Mouse (Mus musculus): Measurements from ENCODE around the gene Ctdnep1.
"Not testable (repeated sequence)": the region's sequence is repeated elsewhere in the genome, so short reads cannot be mapped to it uniquely, and the experiment has no call there.

Gene Ctdnep1

DNA sequence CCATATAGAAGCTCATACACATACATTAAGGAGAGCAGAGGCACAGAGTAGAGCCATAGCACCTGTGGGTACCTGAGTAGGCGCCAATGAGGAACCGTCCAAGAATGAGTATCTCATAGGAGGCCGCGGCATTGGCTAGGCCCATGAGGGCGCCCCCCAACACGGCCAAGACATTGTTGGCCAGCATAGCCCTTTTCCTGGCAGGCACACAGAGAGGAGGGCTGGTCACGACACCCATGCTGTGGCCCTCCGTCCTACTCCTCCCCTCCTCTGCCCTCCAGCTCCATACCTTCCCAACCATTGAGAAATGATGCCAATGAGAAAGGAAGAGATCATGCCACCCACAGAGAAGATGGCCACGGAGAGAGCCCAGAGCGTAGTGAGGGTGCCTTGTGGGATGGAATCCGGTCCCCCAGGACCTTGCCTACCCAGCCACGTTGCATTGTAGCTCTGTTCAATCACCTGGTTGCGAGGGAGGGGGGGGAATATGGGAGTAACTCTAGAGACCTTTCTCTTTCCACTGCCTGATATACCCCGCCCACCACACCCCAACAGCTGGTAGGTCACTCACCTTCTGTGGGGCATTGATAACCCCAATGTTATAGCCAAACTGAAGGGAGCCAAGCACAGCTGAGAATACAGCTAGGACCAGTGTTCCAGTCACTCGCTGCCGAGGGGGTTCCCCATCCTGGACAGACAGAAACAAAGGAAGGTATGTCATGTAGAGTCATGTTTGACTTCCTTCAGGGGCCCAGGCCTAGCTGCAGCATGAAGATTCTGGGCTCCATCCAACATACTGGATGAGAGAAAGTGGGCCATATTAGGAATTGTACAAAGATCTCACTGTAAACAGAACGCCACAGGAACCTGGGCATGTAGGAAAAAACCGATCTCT is 34.7 kb upstream of the Ctdnep1 start:
- Histone ChIP-seq H3K27me3 (ENCODE audit: insufficient read depth, low read length) (peaks cover 48% of the 10 kb centered on the region), H3K4me3 (replicated peaks; ENCODE audit: low read length) (0 out of 2 replicates have a peak overlapping the region, but pooled peaks have one; percentile 20), H3K9me3 (ENCODE audit: low read length) (no peaks in the 10 kb centered on the region), H3K4me1 (replicated peaks; ENCODE audit: low read depth, low read length) (peaks cover 62% of the 10 kb centered on the region), H3K36me3 (ENCODE audit: insufficient read depth, low read length) (peaks cover 11% of the 10 kb centered on the region)
- TF ChIP-seq NANOG (IDR thresholded peaks at IDR 0.05; ENCODE audit: borderline replicate concordance, low read length), result no peak
- no peak for TF ChIP-seq POU5F1 (IDR thresholded peaks at IDR 0.05; ENCODE audit: borderline replicate concordance, low read length)
- TF ChIP-seq CTCF (conservative IDR thresholded peaks at IDR 0.05; ENCODE audit: low read length), result no peak

GRCm38 (mm10) chr11:69947337-69948065 is 33.5 kb upstream of the Ctdnep1 start:
- TF ChIP-seq POU5F1 (IDR thresholded peaks at IDR 0.05; ENCODE audit: borderline replicate concordance, low read length) (no peak), CTCF (conservative IDR thresholded peaks at IDR 0.05; ENCODE audit: low read length) (no peak), NANOG (IDR thresholded peaks at IDR 0.05; ENCODE audit: borderline replicate concordance, low read length) (no peak)
- Histone ChIP-seq H3K36me3 (ENCODE audit: insufficient read depth, low read length) (peaks cover 11% of the 10 kb centered on the region), H3K4me1 (replicated peaks; ENCODE audit: low read depth, low read length) (peaks cover 60% of the 10 kb centered on the region), H3K4me3 (replicated peaks; ENCODE audit: low read length) (peak overlapping the region; percentile 82), H3K27me3 (ENCODE audit: insufficient read depth, low read length) (peaks cover 52% of the 10 kb centered on the region), H3K9me3 (ENCODE audit: low read length) (no peaks in the 10 kb centered on the region)

DNA sequence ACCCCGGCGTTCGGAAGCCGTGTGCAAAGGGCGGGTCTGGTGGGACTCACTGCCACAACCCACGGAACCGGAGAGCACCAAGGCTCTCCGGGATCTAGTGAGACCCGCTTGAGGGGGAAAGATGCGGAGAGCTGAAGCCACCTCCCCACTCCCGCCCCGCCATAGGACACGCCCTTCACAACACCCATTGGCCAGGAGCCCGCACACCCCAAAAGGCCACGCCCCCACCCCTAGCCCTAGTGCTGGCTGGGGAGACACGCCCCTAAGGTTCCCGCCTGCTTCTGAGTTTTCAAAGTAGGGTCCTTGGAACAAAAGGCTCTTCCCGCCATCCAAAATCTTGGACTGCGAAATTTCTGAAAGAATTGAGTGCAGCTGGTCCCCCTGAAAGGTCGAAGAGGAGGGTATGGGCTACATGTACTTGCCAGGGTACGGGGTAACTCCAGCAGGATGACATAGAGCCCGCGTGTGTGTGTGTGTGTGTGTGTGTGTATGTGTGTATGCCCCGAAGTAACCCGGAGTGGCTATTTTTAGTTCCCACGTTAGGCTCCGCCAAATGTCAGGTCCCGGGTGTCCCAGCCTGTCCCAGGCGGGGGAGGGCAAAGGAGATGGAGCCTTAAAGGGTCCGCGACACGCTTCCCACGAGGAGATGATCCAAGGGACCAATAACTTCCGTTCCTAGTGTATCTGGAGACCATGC is 32.7 kb upstream of the Ctdnep1 start, which contains the start of gene Slc2a4:
Gene Slc2a4 (minus strand): TSS at position 123 of the 697 bp plus-strand sequence.
- H3K4me1 ChIP-seq (replicated peaks; ENCODE audit: low read depth, low read length), result peaks cover 53% of the 10 kb centered on the region
- no peaks in the 10 kb centered on the region for H3K9me3 ChIP-seq (ENCODE audit: low read length)
- peaks cover 47% of the 10 kb centered on the region for H3K27me3 ChIP-seq (ENCODE audit: insufficient read depth, low read length)
- peak within 1 kb of the TSS; percentile 82 for H3K4me3 ChIP-seq (replicated peaks; ENCODE audit: low read length)
- H3K36me3 ChIP-seq (ENCODE audit: insufficient read depth, low read length), result peaks cover 11% of the 10 kb centered on the region
- TF ChIP-seq CTCF (conservative IDR thresholded peaks at IDR 0.05; ENCODE audit: low read length) (no peak), POU5F1 (IDR thresholded peaks at IDR 0.05; ENCODE audit: borderline replicate concordance, low read length) (no peak), NANOG (IDR thresholded peaks at IDR 0.05; ENCODE audit: borderline replicate concordance, low read length) (no peak)

DNA sequence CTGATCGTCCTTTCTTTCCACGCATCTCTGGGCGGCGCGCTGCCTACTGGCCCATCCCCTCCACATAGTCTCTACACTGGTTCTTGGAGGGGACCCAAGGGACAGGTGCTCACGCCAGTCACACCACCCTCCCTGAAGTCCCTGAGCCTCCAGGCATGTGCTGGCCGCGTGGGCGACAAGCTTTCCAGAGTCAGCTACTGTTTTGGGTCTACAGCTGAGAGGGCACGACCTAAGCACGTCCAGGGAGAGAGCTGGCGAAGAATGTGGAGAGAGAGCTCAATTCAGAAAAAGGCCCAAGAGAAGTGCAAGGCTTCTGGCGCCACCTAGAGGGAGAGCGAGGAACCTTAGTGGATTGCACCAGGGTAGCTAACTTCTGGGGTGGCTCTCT is 32.2 kb upstream of the Ctdnep1 start:
- Histone ChIP-seq H3K4me1 (replicated peaks; ENCODE audit: low read depth, low read length) (peaks cover 49% of the 10 kb centered on the region), H3K36me3 (ENCODE audit: insufficient read depth, low read length) (peaks cover 11% of the 10 kb centered on the region), H3K4me3 (replicated peaks; ENCODE audit: low read length) (peak overlapping the region; percentile 82), H3K27me3 (ENCODE audit: insufficient read depth, low read length) (peaks cover 47% of the 10 kb centered on the region), H3K9me3 (ENCODE audit: low read length) (no peaks in the 10 kb centered on the region)
- peak; percentile 91 for TF ChIP-seq CTCF (conservative IDR thresholded peaks at IDR 0.05; ENCODE audit: low read length)
- TF ChIP-seq POU5F1 (IDR thresholded peaks at IDR 0.05; ENCODE audit: borderline replicate concordance, low read length), result no peak
- TF ChIP-seq NANOG (IDR thresholded peaks at IDR 0.05; ENCODE audit: borderline replicate concordance, low read length), result no peak

GRCm38 (mm10) chr11:69950807-69951459 is 30.0 kb upstream of the Ctdnep1 start:
- no peaks in the 10 kb centered on the region for H3K36me3 ChIP-seq (ENCODE audit: insufficient read depth, low read length)
- H3K27me3 ChIP-seq (ENCODE audit: insufficient read depth, low read length), result peaks cover 32% of the 10 kb centered on the region
- peaks cover 27% of the 10 kb centered on the region for H3K4me1 ChIP-seq (replicated peaks; ENCODE audit: low read depth, low read length)
- no peaks in the 10 kb centered on the region for H3K9me3 ChIP-seq (ENCODE audit: low read length)
- H3K4me3 ChIP-seq (replicated peaks; ENCODE audit: low read length), result no peak overlapping the region
- no peak for TF ChIP-seq POU5F1 (IDR thresholded peaks at IDR 0.05; ENCODE audit: borderline replicate concordance, low read length)
- TF ChIP-seq CTCF (conservative IDR thresholded peaks at IDR 0.05; ENCODE audit: low read length), result peak; percentile 38

DNA sequence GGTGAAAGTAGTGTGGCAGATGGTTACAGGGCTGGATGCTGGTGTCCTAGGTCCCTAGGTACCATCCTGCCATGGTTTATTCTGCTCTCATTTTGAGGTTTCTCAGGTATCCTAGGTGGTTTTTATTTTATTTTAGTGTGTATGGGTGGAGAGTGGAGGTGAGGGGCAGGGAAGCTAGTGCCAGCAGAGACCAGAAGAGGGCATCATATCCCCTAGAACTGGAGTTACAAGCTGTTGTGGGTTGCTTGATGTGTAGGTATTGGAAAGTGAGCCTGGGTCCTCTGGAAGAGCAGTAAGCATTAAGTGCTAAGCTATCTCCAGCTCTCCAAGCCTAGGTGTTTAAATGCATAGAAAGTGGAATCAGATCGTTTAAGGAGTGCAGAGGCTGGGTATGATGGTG is 28.7 kb upstream of the Ctdnep1 start:
- Histone ChIP-seq H3K9me3 (ENCODE audit: low read length) (no peaks in the 10 kb centered on the region), H3K4me1 (replicated peaks; ENCODE audit: low read depth, low read length) (peaks cover 14% of the 10 kb centered on the region), H3K4me3 (replicated peaks; ENCODE audit: low read length) (no peak overlapping the region), H3K27me3 (ENCODE audit: insufficient read depth, low read length) (peaks cover 21% of the 10 kb centered on the region), H3K36me3 (ENCODE audit: insufficient read depth, low read length) (no peaks in the 10 kb centered on the region)
- TF ChIP-seq NANOG (IDR thresholded peaks at IDR 0.05; ENCODE audit: borderline replicate concordance, low read length) (no peak), CTCF (conservative IDR thresholded peaks at IDR 0.05; ENCODE audit: low read length) (peak; percentile 10; the same call in 1 of the 2 replicates)

- no peak for TF ChIP-seq NANOG (IDR thresholded peaks at IDR 0.05; ENCODE audit: borderline replicate concordance, low read length)
- TF ChIP-seq POU5F1 (IDR thresholded peaks at IDR 0.05; ENCODE audit: borderline replicate concordance, low read length), result no peak
- no peak for TF ChIP-seq CTCF (conservative IDR thresholded peaks at IDR 0.05; ENCODE audit: low read length)
- Histone ChIP-seq H3K36me3 (ENCODE audit: insufficient read depth, low read length) (no peaks in the 10 kb centered on the region), H3K4me3 (replicated peaks; ENCODE audit: low read length) (no peak overlapping the region), H3K27me3 (ENCODE audit: insufficient read depth, low read length) (peaks cover 13% of the 10 kb centered on the region; the same call in 1 of the 2 replicates), H3K4me1 (replicated peaks; ENCODE audit: low read depth, low read length) (peaks cover 5% of the 10 kb centered on the region), H3K9me3 (ENCODE audit: low read length) (no peaks in the 10 kb centered on the region)
These were observed 27.6 kb upstream of the Ctdnep1 start for GRCm38 (mm10) chr11:69953267-69953915.

DNA sequence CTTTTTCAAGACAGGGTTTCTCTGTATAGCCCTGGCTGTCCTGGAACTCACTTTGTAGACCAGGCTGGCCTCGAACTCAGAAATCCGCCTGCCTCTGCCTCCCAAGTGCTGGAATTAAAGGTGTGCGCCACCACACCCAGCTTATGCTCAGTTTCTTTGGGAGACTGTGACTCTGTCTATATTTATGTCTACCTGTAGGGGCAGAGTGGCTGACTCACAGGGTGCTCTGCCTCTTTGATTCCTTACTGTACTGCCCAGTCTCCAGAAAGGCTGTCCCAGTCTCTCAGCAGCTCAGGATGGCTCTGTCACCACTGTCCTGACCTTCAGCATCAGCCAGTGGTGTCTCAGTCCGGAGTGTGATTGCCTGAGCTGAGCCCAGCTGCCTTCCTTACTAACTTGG is 25.3 kb upstream of the Ctdnep1 start:
- not testable (repeated sequence) for H3K4me1 ChIP-seq (replicated peaks; ENCODE audit: low read depth, low read length); H3K36me3 ChIP-seq (ENCODE audit: insufficient read depth, low read length); H3K9me3 ChIP-seq (ENCODE audit: low read length); H3K27me3 ChIP-seq (ENCODE audit: insufficient read depth, low read length); H3K4me3 ChIP-seq (replicated peaks; ENCODE audit: low read length)
